Mouse (Mus musculus): ENCODE measurements around the gene Gm20517.
A peak's percentile ranks its signal among the peaks of the same experiment; 100 is the strongest.

Gm20517 gene

DNA sequence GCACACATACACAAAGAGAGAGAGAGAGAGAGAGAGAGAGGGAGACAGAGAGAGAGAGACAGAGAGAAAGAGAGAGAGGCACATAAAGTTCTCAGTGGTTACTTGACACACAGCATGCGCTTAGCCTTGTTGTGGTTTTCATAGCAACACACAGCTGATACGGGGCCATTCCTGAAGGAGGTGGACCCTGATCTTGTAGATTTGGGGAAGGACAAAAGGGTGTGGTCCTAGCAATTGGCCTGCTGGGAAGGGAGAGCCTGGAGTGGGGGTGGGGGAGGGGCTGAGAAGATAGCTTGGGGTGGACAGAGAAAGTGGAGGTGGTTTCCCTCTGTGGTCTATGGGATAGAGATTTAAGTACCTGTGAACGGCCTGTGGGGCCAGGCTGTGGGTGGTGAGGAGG is 98.6 kb downstream of the Gm20517 start:
- no peak for DNase-seq (ENCODE audit: low spot score)

DNA sequence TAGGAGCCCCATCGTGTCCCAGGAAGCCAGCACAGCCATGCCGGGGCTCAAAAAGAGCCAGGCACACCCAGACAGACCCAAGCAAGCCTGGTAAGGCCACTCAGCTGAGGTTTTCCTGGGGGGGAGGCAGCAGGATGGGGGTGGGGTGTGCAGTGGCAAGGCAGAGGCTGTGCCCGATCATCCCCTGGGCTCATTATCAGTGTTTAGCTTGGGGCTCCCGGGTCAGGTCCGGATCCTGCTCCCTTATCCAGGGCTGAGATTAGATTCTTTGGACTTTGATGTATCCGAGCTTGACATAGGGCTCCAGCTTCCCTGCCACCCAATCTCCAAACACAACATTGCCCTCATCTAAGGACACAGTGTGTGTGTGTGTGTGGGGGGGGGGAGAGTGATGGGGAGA is 100.5 kb downstream of the Gm20517 start:
- DNase-seq (ENCODE audit: low spot score), result no peak

DNA sequence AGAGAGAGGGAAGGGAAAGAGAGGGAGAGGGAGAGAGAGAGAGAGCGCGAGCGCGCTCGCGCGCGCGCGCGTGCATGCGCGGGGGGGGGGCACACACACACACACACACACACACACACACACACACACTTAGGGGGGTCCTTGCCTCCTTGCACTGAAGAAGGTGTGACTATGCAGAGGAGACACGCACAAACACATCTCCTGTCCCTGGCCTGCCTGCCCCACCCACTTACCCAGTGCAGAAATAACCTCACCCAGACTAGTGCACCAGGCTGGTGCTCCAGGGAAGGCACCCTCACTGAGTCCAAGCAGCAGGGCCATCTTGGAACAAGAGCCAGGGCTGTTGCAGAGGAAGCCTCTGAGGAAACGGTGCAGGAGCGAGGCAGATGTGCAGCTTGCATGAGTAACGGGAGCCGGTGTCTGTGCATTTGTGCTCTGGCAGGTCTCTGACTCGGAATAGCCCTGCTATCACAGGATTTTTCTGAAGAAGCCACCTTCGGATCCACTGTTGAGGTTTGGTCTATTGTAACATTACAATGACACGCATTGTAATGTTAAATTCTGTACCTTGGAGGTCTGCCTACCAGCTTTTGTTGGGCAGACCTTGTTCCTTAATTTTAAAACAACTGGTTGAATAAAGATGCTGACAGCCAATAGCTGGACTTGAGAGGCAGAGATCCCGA is 101.6 kb downstream of the Gm20517 start:
- DNase-seq (ENCODE audit: low spot score), result no peak

DNA sequence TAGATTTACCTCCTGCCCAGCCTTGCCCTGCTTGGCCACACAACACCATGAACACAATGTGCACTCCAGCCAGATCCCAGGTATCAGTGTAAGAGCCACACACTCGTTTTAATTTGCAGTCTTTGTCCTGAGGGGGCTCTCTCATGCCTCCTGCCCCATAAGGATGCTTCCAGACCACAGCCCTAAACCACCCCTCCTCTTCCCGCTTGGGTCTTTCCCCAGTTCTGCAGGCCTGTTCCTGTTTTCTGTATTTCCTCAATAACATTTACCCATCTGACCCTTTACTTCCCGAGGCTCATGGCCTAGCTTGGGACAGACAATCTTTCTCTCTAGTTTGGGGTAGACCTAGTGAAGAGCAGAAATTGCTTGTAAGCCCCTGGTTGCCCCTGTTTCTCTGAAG is 103.6 kb downstream of the Gm20517 start:
- DNase-seq (ENCODE audit: low spot score), result no peak

DNA sequence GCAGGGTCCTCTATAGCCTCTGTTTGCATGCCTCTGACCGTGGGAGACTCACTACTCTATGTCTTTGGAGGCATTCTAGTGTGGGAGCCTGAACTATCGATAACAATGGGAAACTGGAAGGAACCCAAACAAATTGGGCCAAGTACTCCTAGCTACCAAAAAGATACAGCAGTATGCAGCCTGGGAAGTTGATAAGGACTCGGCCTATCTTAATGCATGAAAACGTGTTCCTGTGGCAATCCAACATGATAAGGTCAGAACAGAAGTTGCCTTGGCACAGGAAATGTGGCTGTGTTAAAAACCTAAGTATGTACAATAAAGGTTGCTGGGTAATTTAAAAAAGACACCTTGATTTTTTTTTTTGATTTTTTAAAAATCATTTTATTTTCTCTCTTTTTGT is 109.8 kb downstream of the Gm20517 start:
- no peak for DNase-seq (ENCODE audit: low spot score)

DNA sequence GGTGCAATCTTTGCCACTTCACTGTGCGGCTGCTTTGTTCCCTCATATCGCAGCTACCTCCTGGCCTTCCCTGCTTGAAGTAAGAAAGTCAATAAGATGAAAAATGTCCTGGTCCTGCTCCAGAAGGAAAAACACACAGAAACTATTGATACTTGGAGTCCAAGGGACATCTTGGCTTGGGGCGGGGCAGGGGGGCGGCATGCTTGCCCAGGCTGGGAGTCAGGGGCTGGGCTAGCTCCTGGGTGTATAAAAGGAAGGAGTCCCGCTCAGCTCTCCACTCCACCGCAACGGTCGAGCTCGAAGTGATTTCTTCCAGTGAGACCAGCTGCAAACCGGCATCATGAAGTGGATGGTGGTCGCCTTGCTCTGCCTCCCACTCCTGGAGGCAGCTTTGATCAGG is 115.2 kb downstream of the Gm20517 start, which contains the start of gene Pgc:
Gene Pgc (plus strand): TSS at position 277 of the 400 bp plus-strand sequence.
- no peak for DNase-seq (ENCODE audit: low spot score)

DNA sequence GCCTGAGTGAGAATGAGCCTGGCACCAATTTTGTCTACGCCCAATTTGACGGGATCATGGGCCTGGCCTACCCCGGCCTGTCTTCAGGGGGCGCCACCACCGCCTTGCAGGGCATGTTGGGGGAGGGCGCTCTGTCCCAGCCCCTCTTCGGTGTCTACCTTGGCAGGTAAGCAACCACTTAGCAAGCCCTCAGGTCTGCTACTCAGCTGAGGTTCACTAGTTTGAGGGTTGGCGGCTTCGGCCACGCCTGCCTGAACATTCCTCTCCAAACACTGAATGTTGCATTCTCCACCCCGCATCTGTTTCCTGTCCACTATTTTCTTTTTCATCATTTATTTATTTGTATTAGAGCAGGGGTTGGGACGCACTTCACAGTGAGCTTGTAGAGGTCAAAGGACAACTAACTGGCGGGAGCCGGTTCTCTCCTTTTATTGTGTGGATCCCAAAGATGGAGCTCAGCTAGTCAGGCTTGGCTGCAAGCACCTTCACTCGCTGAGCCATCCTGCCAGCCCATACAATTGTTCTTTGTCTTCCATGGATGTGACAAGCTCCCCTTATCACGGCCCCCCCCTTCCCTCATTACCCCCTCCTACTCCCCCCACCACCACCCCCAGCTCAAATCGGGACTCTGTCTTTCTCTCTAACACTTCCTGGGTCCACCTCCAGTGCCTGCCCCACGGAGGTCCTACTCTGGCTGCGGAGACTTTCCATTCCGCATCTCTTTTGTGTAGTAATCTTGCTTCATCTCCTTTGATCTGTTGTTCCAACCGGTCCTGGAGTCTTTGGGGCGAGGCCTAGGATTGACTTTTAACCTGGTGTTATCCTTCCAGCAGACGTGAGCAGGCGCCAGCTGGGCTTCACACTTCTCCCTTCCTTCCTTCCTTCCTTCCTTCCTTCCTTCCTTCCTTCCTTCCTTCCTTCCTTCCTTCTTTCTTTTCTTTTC is 119.5 kb downstream of the Gm20517 start:
- peak; percentile 28 for DNase-seq (ENCODE audit: low spot score)

All from lung, postnatal 25 days (tissue).